Mouse (Mus musculus) cerebellum, adult 9-11 months (tissue): Measurements from ENCODE around the gene Mthfd2l.

Experiments used
- DNase-seq: peaks from one replicate; pipeline ENCODE4 v3.0.0; 2022

The Mthfd2l gene

DNA sequence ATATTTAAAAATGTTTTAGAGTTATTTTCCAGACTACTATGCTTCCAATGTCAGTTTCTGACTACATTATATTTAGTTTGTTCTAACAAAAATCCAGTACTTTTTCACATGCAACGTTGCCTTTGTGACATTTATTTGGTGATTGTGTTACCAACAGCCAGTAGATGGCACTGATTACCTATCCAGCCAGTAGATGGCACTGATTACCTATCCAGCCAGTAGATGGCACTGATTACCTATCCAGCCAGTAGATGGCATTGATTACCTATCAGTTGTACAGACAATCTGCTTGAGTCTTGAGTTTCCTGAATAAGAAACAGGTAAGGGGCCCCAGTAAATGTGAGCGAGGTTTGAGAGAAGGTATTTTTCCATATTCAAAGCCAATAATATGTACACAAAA is 20.6 kb downstream of the Mthfd2l start:
- peak; percentile 42 for DNase-seq

DNA sequence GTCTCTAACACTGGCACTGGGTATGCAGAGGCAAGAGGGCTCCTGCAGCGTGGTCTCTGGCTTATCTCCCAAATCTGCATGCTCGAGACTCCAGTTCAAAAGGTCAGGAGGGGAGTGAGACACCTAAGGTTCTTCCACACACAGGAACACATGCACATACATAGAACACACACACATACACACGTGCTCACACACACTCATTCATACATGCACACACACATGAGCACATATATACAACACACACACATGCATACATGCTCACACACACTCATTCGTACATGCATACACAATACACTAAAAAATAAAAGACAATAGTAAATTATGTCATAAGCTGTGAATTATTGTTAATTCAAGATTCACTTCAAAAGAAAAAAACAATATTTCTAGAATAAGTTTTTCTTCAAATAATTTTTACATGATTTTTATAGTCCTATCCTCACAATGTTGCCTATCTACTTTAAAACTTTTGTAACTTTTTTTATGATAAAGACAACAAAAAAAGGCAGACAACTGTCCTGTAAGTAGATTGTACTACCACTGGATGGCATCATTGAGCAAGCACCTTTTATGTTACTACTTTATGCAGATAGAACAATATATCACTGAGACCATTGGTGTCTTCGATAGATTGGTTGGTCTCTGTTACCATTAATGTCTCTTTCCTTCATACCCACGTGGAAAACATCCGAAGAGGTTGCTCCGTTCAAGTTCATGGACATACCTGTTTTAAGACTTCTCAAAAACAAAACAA is 22.0 kb downstream of the Mthfd2l start:
- DNase-seq = no peak

DNA sequence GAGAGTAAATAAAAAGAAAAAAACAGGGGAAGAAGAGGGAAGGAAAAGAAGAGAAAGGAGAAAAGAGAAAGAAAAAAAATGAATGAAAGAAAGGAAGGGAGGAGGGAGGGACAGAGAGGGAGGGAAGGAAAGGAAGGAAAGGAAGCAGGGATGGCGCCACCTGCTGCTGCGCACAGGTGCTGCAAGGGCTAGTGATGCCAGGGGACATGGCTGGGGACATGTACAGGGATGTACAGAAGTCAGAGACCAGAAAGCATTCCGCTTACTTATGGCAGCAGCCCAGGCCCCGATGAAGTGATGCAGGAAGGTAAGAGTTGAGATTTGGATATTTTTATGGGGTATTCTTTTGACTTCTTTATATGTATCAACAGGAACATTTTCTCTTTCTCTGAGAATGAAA is 33.4 kb downstream of the Mthfd2l start:
- DNase-seq = no peak

DNA sequence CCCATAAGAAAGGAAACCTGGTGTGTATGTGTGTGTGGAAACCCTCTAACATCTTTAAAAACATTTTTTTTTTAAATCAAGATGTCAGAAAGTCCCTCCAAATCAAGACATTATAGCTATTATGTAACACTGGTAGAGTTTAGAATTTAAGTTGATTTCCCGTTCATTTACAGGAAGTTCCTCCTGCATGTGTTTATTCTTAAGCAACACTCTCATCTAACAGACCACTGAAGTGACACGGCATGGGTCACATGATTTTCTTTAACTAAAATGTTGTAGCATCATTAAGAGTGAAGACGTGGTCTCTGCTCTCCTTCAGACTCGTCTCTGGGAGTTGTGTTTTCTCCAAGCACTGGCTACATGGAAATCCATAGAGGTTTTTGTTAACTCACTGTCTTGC is 33.8 kb downstream of the Mthfd2l start:
- no peak for DNase-seq

DNA sequence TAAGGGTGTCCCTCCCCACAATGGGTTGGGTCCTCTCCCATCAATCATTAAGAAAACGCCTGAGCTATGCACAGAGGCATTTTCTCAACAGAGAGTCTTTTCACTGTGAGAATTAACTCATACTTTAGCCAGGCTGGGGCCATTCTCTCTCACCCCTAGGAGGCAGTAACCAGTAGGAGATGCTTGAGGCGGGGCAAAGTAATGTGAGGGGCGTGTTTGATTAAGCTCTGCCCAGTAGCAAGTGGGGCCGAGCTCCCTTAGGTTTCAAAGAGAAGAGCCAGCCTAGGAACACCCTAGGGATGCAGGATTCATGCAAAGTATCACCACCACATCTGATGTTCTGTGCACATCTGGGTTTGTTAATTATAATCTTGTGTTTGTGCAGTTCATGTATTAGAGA is 34.5 kb downstream of the Mthfd2l start:
- no peak for DNase-seq

DNA sequence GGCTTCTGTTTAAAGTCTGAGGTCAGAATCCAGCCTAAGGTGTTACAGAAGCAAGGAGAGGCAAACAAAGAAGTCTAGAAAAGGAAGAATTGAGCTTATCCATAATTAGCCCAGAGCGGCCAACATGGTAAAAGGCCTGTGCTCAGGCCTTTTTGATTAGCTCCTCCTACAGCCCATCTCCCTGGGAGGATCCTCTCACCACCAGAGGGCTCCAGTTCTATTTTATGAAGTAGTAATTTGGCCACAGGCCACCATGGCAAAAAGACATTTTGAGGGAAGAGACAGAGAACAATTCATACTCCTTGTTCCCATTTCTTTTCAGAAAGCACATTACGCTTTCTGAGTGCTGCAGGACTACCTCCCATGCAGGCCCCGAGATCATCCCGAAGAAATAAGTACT is 46.3 kb downstream of the Mthfd2l start:
- peak; percentile 31 for DNase-seq

DNA sequence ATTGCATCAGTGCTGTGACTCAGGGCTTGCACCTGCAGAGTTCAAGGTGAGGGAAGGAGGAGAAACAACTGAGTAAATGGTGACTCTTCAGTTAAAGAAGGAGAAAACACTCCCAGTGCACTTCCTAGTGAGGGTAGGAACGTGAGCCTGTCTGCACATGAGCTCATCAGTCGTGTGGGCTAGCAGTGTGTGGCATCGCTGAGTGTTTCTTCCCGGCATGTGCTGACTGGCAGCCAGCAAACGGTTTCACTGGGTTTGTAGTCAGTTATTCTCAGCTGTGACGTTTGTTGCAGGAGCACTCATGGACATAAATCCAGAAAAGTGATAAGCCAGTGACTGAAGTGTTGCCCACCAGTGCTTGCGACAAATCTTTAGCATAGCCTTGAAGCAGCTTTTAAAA is 49.4 kb downstream of the Mthfd2l start:
- DNase-seq = no peak

DNA sequence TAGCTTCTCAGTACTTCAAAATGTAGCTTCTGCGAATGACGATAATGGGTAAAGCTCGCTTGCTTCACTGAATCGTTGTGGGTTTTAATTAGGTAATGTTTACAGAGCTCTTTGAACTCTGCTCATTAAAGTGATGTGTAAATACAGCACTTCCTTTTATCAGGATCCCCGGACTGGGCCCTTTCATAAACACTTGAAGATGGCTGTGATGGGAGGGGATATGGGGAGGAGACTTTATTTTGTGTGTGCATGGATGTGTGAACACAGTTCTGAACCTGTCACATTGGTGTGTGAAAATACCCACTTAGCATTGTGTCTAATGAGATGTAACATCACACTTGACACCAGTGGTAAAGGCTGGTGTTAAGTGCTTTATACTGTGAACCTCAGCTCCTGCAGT is 56.7 kb downstream of the Mthfd2l start:
- no peak for DNase-seq

DNA sequence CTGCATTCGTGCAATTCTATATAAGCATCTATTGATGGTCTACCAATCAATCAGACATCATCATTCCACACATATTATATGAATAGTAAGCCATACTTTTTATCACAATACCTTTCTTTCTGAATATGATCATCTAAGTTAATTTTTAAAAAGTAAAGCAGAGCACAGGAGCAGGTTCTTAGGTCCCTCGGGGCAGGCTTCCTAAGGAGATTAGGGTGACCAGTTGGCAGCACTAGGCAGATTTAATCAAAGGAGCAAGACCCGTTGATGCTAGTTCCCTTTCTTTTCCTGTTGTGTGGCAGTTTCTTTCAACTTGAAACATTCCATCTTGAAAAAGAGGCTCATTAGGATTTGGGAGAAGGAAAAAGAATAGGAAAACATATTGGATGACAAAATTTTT is 57.2 kb downstream of the Mthfd2l start:
- no peak for DNase-seq

DNA sequence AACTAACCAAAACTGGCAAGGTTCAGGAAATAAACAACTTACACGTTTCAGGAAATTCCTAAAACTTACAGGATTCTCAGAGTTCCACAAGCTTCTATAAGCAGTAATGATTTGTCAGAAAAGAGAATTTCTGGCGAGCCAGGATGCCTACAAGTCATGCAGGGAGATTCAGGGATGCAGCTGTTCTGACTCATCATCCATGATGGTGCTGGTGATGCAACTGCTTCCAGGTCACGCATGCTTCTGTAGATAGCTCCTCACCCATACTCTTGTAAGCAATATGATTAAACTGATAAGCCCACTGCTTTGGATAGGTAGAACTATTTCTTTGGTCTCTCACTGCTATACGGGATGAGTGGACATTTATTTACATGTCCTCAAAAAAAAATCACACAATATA is 57.7 kb downstream of the Mthfd2l start:
- DNase-seq = no peak

DNA sequence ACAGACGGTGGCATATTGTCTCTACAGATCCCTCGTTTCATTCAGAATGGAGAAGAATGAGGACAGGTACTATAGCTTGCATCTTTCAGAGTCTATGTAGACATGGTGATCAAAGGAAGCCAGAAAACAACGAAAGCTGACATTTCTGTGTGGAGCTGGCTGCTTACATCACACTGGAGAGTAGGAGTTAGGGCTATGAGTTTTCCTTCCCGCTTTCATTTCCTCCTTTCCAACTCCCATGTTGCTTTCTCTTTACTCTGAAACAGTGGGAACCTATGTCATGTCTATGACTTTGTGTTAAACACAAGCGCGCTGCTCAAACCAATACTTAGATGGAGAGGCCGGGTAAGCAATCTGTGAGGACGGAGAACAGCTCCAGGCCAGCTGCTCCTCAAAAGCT is 69.0 kb downstream of the Mthfd2l start:
- no peak for DNase-seq

DNA sequence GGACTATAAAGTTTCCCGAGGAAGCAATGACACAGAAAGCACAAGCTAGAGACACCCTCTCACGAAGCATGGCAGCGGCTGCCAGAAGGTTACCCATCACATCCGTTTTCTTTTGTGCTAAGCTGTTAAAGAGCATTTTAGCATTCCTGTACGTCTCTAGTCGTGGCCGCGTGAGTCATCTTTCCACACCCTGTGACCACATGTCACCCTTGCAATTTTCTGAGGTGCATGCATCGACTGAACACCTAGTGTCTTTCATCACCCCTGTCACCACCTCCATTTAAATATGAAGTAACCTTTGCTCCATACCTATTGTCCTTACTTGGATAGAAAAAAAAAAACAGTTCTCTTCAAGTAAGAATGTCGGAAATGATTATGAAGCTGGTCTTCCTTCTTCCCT is 84.3 kb downstream of the Mthfd2l start:
- no peak for DNase-seq

DNA sequence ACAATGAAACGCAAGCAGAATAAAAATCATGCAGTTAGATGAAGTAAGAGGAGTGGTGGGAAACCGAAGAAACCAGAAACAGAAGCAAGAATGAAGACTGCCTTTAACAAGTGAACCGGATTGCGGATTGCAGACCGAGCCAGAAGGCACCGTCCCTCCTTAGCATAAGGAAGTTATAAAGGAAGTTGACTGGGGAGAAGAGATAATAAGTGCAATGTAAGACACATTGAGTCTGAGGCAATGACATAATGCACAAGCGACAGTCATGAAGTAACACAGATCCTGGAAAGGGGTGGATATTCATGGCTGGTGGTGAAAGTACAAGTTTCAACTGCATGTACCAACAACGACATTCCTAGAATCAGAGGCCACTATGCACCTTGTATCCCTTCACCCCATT is 92.2 kb downstream of the Mthfd2l start:
- DNase-seq = no peak

DNA sequence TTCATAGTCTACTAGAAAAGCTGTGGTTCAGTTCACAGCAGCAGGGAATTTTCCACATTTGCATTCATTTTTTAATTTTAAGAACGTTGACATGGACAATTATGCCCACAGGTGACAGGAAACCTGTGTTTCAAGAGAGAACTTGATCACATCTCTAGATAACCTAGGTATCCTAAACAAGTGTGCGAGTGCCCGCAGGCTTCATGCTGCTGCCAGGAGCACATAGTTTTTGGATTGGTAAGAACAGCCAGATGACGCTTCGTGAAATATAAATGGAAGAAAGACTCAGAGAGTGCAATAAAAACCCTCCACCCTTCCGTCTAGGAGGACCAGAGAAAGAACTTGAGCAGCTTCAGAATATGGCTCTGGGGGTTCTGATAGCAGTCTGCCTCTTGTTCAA is 96.2 kb downstream of the Mthfd2l start, which contains the start of gene Epgn:
TSS of gene Epgn (plus strand) at position 301 of the 400 bp plus-strand sequence.
- DNase-seq = no peak

DNA sequence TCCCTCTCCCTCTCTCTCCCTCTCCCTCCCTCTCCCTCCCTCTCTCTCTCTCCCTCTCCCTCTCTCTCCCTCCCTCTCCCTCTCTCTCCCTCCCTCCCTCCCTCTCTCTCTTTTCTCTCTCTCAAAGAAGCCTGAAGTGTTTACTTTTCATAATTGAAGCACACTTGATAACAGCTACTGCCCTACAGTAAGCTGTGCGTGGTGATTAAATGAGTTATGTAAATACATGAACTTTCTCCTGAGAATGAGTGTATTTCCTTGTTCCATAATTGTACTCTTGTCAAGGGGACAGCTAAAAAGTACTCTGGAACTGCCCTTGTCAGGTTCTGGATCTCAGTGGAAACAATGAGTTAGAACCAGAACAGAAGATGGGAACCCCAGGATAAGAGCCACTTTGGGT is 96.9 kb downstream of the Mthfd2l start:
- no peak for DNase-seq

DNA sequence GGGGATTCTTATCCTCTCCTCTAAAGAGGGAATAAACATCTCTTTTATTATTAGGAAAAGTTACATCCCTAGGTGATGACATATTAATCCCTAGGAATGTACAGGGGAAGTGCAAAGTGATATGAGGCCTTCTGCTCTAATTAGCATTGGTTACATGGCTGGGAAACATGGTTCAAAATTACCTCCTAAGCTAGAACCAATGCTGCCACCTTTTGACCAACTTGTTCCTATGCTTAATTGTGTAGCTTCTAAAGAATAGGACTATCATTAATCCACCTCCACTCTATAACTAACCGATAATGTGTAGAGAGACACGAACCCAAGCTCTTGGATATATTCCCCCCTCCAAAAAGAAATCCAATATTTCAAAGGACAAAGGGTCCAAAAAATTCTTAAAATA is 99.7 kb downstream of the Mthfd2l start:
- DNase-seq = no peak

DNA sequence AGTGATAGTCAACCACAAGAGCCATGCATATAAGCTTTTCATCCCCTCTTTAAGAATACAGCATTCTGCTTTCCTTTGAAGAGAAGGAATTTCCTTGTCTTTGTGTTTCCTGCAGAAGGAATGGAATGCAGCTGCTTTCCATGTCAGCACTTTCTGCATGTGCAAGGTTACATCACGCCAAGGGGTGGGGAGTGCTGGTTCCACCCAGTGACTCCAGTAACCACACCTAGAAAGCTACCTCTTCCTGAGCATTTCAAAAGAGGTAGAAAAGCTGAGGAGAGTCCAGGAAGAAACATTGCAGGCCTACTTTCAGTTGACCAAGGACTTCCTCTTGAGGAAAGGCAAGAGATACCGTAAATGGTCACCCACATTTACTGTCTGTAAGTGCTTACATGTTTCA is 104.4 kb downstream of the Mthfd2l start:
- no peak for DNase-seq

DNA sequence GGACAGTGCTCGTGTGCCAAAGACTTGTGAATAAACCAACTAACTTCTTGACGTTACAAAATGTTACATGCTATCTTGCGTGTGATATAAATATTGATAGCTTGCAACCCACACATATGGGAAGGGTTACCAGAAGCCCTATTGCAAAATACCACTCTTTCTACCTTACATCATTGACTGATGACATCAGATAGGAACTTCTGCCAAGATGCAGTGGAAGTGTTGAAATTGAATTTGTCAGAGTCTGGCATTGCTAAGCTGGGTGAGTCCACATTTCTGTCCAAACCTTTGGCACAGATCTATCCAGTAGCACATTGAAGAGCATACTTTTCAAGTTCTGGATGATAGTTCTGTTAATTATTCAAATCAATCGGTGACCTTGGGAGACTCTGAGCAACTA is 105.7 kb downstream of the Mthfd2l start:
- DNase-seq = no peak

DNA sequence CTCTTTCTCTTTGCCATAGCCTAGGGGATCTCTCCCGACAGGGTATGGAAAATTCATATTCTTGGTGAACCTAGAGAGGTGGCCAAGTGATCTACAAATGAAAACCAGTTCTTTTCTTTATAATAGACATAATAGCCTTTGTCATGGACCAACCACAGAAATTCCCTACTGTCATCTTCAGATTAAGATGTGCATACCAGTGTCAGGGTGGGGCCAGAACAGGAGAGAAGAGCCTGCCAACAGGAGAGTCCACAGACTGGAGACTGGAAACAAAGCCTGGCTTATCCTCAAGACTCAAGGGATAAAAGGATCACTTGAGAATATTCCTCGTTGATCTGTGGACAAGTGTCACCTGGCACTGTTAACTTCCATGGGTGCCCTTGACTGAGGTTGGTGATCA is 106.8 kb downstream of the Mthfd2l start:
- DNase-seq = no peak

DNA sequence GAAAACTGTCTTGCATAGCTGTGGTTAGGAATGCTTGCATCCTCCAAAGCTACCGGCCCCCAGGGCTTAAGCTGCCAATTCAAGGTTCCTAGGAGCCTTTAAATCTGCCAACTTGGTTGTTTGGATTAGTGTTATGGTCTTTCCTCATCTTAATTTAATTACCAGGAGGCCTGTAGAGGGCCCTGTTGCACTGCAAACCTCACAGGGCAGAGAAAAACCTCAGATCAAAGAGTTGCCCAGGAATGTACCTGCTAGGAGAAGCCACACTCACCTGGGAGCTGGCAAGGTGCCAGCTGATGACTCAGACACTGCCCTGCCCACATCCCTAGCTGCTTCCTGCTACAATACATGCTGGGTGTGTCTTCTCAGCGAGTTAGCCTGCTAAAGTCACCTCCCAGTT is 107.6 kb downstream of the Mthfd2l start:
- no peak for DNase-seq

DNA sequence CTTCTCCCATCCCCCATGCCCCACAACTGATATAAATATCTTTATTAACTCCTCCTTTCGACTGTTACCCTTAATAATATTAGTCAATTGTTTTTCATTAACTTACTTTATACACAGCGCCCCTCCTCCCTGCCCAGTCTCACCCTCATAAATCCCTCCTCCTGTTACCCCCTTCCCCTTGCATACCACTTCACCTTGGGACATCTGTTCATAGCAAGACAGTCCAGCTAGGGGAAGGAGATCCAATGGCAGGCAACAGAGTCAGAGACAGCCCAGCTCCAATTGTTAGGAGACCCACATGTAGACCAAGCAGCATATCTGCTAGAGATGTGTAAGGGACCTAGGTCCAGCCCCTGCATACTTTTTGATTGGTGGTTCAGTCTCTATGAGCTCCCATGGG is 108.0 kb downstream of the Mthfd2l start:
- DNase-seq = no peak

DNA sequence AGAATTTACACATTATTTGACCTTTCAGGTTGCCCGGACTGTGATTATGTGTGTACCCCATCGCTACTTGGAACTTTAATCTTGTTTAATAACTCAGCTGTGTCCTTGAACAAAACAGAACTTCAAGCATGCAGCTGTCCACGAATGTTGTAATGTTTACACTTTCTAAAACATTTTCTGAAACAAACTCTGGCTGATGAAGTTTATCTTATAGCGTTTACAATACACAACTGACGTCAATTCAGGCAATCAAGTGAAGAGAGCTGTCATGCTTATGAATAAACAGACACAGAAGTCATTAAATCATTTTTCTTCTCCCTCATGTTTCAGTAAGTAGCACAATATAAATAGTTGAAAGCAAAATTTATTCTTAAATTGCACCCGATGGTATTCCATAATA is 117.1 kb downstream of the Mthfd2l start:
- no peak for DNase-seq

DNA sequence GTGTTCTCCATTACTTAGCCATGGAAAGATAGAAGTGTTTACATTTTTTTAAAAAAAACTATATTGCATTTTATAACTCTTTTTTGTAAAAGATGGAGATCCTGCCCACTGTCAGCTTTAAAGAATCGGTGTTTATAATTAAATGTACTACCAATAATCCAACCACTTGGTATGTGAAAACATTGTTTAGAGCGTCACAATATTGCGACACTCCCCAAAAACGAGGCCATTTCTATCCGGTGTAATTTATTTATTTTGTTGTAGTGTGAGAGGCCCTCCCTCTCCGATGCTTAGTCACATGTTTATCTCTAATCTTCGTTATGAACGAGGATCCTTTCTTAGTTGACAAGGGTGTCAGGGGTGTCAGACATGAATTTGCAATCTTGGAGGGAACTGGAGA is 117.5 kb downstream of the Mthfd2l start:
- DNase-seq = no peak
